Mouse (Mus musculus) lung, postnatal 0 days (tissue): ENCODE results near the gene Ethe1.

ENCODE experiments used
- CTCF ChIP-seq: IDR thresholded peaks from 2 replicates; pipeline ENCODE4 v1.5.1; 2016; ENCODE audit warnings: antibody characterized with exemption, mild to moderate bottlenecking
- EP300 ChIP-seq: IDR thresholded peaks from 2 replicates; pipeline ENCODE4 v1.6.1; 2016; ENCODE audit warnings: antibody characterized with exemption, mild to moderate bottlenecking, control low read depth

DNA sequence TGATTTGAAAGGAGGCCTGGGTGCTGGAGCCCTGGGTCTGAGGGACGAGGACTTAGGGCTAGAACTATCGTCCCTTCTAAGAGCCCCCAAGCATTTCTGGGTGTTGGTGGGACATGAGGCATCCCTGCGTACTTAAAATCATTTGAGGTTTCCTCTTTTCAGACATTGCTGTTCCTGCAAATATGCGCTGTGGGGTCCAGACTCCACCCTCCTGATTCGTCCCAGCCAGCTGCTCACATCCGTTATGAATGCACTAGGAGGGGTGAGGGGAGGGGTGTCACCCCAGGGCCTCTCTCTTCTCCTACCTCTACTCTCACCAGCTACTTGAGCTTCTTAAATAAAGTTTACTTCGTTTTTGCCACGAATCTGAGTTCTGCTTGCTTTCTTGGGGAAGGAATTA is 21.2 kb downstream of the Ethe1 start:
- TF ChIP-seq CTCF, result no peak
- no peak for TF ChIP-seq EP300
